Mouse (Mus musculus): ENCODE measurements around the gene Mtm1.

DNA sequence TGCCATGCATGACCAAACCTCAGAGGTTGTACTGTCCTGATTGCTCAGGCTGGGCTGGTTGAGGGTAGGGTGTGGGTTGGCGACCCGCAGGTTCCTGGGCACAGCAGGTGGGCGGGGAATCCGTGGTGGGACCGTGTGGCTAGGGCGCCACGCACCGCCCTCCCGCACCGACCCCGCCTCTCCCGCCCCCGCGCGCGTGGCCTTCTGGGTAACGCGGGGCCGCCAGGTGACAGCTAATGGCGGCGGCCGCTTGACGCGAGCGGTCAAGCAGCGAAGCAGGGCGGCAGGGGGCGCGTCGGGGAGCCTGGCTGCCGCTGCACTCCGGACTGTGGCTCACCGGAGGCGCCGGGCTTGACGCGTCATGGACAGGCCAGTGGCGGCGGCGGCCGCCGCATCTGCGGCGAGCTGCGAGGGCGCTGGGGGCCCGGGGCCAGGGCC, 154.0 kb downstream of the Mtm1 start, which contains the start of gene Mtmr1:
- TF ChIP-seq CTCF (IDR thresholded peaks at IDR 0.05): peak; percentile 65
- TF ChIP-seq EP300 (IDR thresholded peaks at IDR 0.05; ENCODE audit: insufficient read depth, low read depth, low read length): no peak
- 0 out of 2 replicates have a peak, but pooled peaks have one; percentile 26 for TF ChIP-seq POLR2A (IDR thresholded peaks at IDR 0.05; ENCODE audit: insufficient read depth, low read depth, low read length)
